Mouse (Mus musculus) ES-E14 (cell line): ENCODE data around the gene Ndp. TPM values are rescaled to one million over a fixed set of nuclear protein-coding genes. Genes with fewer than 3 reads are reported as not detected.
A peak's percentile ranks its signal among the peaks of the same experiment; 100 is the strongest.

Experiments
- DNase-seq: peaks from one replicate; pipeline ENCODE4 v3.0.0-alpha.2; 2013; ENCODE audit warnings: low read depth, low spot score
- H3K27ac ChIP-seq: 2 replicates; pipeline ENCODE4 v1.5.1; 2012; ENCODE audit warnings: low read depth, mild to moderate bottlenecking, low read length, moderate library complexity, mixed read lengths; ENCODE audit not compliant: poor library complexity, insufficient read depth, severe bottlenecking
- H3K36me3 ChIP-seq: 2 replicates; pipeline ENCODE4 v1.6.1; 2012; ENCODE audit warnings: mild to moderate bottlenecking, low read length, moderate library complexity, mixed read lengths; ENCODE audit not compliant: control insufficient read depth, poor library complexity, insufficient read depth, severe bottlenecking
- H3K4me1 ChIP-seq, 2 experiments: fragments of 150-350 bp in 1 of 2; sonication (generic) in 1 of 2; 2 replicates each; pipeline ENCODE4 v1.6.1; 2012; ENCODE audit warnings: low read length in 2 of 2, mild to moderate bottlenecking in 1 of 2, mixed read lengths in 1 of 2; ENCODE audit not compliant: control insufficient read depth in 2 of 2, insufficient read depth in 2 of 2, poor library complexity in 1 of 2
- H3K4me3 ChIP-seq, 2 experiments: fragments of 150-350 bp in 1 of 2; sonication (generic) in 1 of 2; 2 replicates each; pipeline ENCODE4 v1.5.1; 2012; ENCODE audit warnings: low read length in 2 of 2, low read depth in 1 of 2, mild to moderate bottlenecking in 1 of 2, mixed read lengths in 1 of 2; ENCODE audit not compliant: insufficient read depth in 1 of 2, poor library complexity in 1 of 2, severe bottlenecking in 1 of 2
- H3K9ac ChIP-seq: 2 replicates; pipeline ENCODE4 v1.6.1; 2012; ENCODE audit warnings: low read depth, mild to moderate bottlenecking, low read length, mixed read lengths; ENCODE audit not compliant: poor library complexity, insufficient read depth, severe bottlenecking
- H3K9me3 ChIP-seq: fragments of 150-350 bp; sonication (generic); 2 replicates; pipeline ENCODE4 v1.6.1; 2012; ENCODE audit warnings: low read depth, mild to moderate bottlenecking, low read length; ENCODE audit not compliant: control insufficient read depth, insufficient read depth
- CHD2 ChIP-seq: IDR thresholded peaks from 2 replicates; pipeline ENCODE4 v1.6.1; 2014; ENCODE audit warnings: mild to moderate bottlenecking, low read depth, low read length, inconsistent platforms
- HCFC1 ChIP-seq: IDR thresholded peaks from 2 replicates; pipeline ENCODE4 v1.6.1; 2012; ENCODE audit warnings: low read length, inconsistent platforms, borderline replicate concordance; ENCODE audit not compliant: insufficient read depth
- MAFK ChIP-seq: IDR thresholded peaks from 2 replicates; pipeline ENCODE4 v1.6.1; 2014; ENCODE audit warnings: mild to moderate bottlenecking, low read depth, low read length, inconsistent platforms; ENCODE audit not compliant: insufficient read depth
- ZC3H11A ChIP-seq: IDR thresholded peaks from 2 replicates; pipeline ENCODE4 v1.6.1; 2012; ENCODE audit warnings: low read depth, mild to moderate bottlenecking, inconsistent platforms, low read length, borderline replicate concordance
- ZNF384 ChIP-seq: IDR thresholded peaks from 2 replicates; pipeline ENCODE4 v1.6.1; 2012; ENCODE audit warnings: low read depth, low read length, inconsistent platforms
- in situ Hi-C, 2 experiments: fragments of 600-800 bp; cut with MboI; formaldehyde crosslinking; loops; one replicate each; pipeline ENCODE4 v1.15.1; 2025; ENCODE audit warnings: low sequenced_read_pairs in 2 of 2, inconsistent platforms in 1 of 2; ENCODE audit not compliant: unreplicated experiment in 2 of 2
- total RNA-seq: library from RNA; depleted of rRNA; stranded (reverse); fragments of 300-350 nt; gene quantifications from 2 replicates; pipeline ENCODE4 v1.2.3, GENCODE M21; 2012

The Ndp gene
- total RNA-seq, 1 experiment: not detected

DNA sequence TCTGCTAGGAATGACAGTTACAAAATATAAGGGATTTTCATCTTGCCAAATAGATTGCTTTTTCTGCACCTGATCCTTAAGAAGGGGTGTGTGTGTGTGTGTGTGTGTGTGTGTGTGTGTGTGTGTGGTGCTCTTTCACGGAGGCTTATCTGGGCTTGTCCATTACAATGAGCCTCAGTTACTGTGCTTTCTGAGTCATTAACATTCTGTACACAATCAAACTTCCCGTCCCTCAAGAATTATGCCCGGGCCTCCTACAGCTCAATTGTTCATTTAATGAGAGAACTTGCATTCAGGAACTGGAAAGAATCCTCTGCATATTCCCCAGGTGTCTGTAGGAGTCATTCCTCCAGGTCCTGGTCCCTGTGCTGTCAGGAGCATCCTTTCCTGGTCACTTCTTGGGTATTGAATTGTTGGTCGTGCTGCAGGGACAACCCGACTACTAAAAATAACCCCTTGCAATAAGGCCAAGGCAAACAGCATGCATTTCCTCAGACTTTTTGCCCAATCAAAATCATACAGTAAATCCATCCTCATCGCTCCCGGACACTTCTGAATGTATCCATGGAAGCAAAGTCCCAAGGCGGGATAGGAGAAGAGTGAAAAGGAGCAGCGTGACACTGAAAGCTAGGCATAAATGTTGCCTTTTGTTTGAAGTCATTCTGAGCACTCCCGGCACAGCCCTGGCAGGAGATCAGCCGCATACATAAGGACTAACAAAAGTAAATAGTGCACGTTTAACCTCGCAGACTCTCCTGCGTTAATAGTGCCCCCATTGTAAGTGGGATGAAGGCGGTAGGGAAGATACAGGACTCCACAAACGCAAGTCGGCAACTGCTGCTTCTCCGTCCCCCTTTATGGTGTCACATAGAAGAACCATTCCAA is 1.1 kb downstream of the Ndp start:
- H3K4me1 ChIP-seq: no peaks in the 10 kb centered on the region
- no peak overlapping the region for H3K9ac ChIP-seq
- no peaks in the 10 kb centered on the region for H3K36me3 ChIP-seq
- H3K27ac ChIP-seq: no peak overlapping the region
- in situ Hi-C loops: no loop called here
- TF ChIP-seq ZNF384 (no peak), CHD2 (no peak), MAFK (no peak), ZC3H11A (no peak), HCFC1 (no peak)
- no peak overlapping the region for H3K4me3 ChIP-seq
- DNase-seq: no peak
- no peaks in the 10 kb centered on the region for H3K9me3 ChIP-seq

DNA sequence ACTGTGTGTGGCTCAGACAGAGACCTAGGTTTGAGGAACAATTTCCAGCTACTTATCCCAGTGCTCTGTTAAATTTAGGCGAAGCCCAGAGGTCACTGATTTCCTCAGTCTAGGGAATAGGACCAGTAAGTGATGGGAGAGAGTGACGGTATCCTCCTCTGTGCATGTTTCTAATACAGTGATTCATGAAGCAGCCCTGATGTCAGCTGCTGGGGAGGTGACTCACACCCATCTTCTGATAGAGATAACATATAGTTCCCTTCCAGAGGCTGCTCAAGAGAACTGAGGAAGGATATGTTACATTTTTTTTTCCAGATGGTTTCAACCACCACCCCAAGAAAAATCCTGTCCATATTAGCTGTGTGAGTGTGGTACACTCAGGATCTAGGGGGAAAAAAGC is 2.9 kb downstream of the Ndp start:
- TF ChIP-seq CHD2 (no peak), ZC3H11A (no peak), ZNF384 (no peak), HCFC1 (no peak), MAFK (no peak)
- H3K9ac ChIP-seq: no peak overlapping the region
- H3K9me3 ChIP-seq: no peaks in the 10 kb centered on the region
- no peak overlapping the region for H3K27ac ChIP-seq
- H3K4me1 ChIP-seq: no peaks in the 10 kb centered on the region
- H3K36me3 ChIP-seq: no peaks in the 10 kb centered on the region
- in situ Hi-C loops: no loop called here
- no peak for DNase-seq
- H3K4me3 ChIP-seq: no peak overlapping the region

- TF ChIP-seq HCFC1 (no peak), MAFK (no peak), ZNF384 (no peak), ZC3H11A (no peak), CHD2 (no peak)
- Histone ChIP-seq H3K27ac (no peak overlapping the region), H3K4me3 (no peak overlapping the region), H3K36me3 (no peaks in the 10 kb centered on the region), H3K4me1 (no peaks in the 10 kb centered on the region), H3K9ac (no peak overlapping the region), H3K9me3 (no peaks in the 10 kb centered on the region)
- no peak for DNase-seq
- in situ Hi-C loops: no loop called here
Observed at GRCm38 (mm10) chrX:16907554-16907953, 4.0 kb downstream of the Ndp start.

- DNase-seq: peak; percentile 30
- H3K36me3 ChIP-seq: no peaks in the 10 kb centered on the region
- H3K4me3 ChIP-seq: no peak overlapping the region
- H3K27ac ChIP-seq: no peak overlapping the region
- no peak overlapping the region for H3K9ac ChIP-seq
- H3K4me1 ChIP-seq: no peaks in the 10 kb centered on the region
- TF ChIP-seq CHD2: no peak
- no peak for TF ChIP-seq ZNF384
- no peak for TF ChIP-seq HCFC1
- TF ChIP-seq MAFK: no peak
- TF ChIP-seq ZC3H11A: peak; percentile 92
- in situ Hi-C loops: loop anchor here in 1 of 2 experiments (25.0 kb wide), 1 partner anchor 268 kb away; no protein-coding TSS in a partner anchor
- no peaks in the 10 kb centered on the region for H3K9me3 ChIP-seq
Observed at GRCm38 (mm10) chrX:16894377-16895175, 17.0 kb downstream of the Ndp start.
